Mouse (Mus musculus): ENCODE measurements around the gene Cacna1f.

GRCm38 (mm10) chrX:7574885-7575231 is 32.0 kb upstream of the Cacna1f start:
- TF ChIP-seq POLR2A (IDR thresholded peaks at IDR 0.05; ENCODE audit: control insufficient read depth, low read depth, low read length) = no peak
- no peak for TF ChIP-seq CTCF (IDR thresholded peaks at IDR 0.05; ENCODE audit: control insufficient read depth, insufficient read depth, insufficient replicate concordance, low read depth, low read length)
